Mouse (Mus musculus) thymus, postnatal 25 days (tissue): Measurements from ENCODE around the gene Grid2.

ENCODE experiments used
- DNase-seq: peaks from one replicate; pipeline ENCODE4 v3.0.0; 2022

Grid2 gene

GRCm38 (mm10) chr6:64617417-64618135 lies 1361.9 kb downstream of the Grid2 start:
- no peak for DNase-seq

- no peak for DNase-seq
These were observed 1367.7 kb downstream of the Grid2 start for GRCm38 (mm10) chr6:64623404-64623803.

- no peak for DNase-seq
These were observed 1392.0 kb downstream of the Grid2 start for GRCm38 (mm10) chr6:64647661-64648060.

GRCm38 (mm10) chr6:64648196-64648595 lies 1392.5 kb downstream of the Grid2 start:
- no peak for DNase-seq

GRCm38 (mm10) chr6:64649296-64650226 lies 1393.9 kb downstream of the Grid2 start:
- DNase-seq, result peak; percentile 3

GRCm38 (mm10) chr6:64650765-64651164 lies 1395.1 kb downstream of the Grid2 start:
- no peak for DNase-seq

GRCm38 (mm10) chr6:64671010-64671409 lies 1415.3 kb downstream of the Grid2 start:
- no peak for DNase-seq

- no peak for DNase-seq
These were observed 1423.1 kb downstream of the Grid2 start for GRCm38 (mm10) chr6:64678815-64679214.

GRCm38 (mm10) chr6:64683974-64684373 lies 1428.3 kb downstream of the Grid2 start:
- DNase-seq, result peak; percentile 2

- DNase-seq, result no peak
These were observed 1429.3 kb downstream of the Grid2 start for GRCm38 (mm10) chr6:64684973-64685372.

- no peak for DNase-seq
These were observed 1432.7 kb downstream of the Grid2 start for GRCm38 (mm10) chr6:64688181-64688944.

- no peak for DNase-seq
These were observed 1439.0 kb downstream of the Grid2 start for GRCm38 (mm10) chr6:64694688-64695087.

GRCm38 (mm10) chr6:64703659-64704058 lies 1448.0 kb downstream of the Grid2 start:
- no peak for DNase-seq

GRCm38 (mm10) chr6:64727751-64728403 lies 1472.2 kb downstream of the Grid2 start:
- no peak for DNase-seq

GRCm38 (mm10) chr6:64728499-64729198 lies 1473.0 kb downstream of the Grid2 start, which contains the start of gene Atoh1:
Atoh1 (plus strand) TSS chr6:64729125.
- DNase-seq, result no peak

- DNase-seq, result no peak
These were observed 1473.7 kb downstream of the Grid2 start for GRCm38 (mm10) chr6:64729231-64730011.

GRCm38 (mm10) chr6:64730030-64730429 lies 1474.4 kb downstream of the Grid2 start:
- no peak for DNase-seq

- DNase-seq, result no peak
These were observed 1474.9 kb downstream of the Grid2 start for GRCm38 (mm10) chr6:64730506-64731020.

- DNase-seq, result no peak
These were observed 1475.5 kb downstream of the Grid2 start for GRCm38 (mm10) chr6:64731126-64731525.

- no peak for DNase-seq
These were observed 1476.1 kb downstream of the Grid2 start for GRCm38 (mm10) chr6:64731621-64732320.
